In the genomic region with DNA sequence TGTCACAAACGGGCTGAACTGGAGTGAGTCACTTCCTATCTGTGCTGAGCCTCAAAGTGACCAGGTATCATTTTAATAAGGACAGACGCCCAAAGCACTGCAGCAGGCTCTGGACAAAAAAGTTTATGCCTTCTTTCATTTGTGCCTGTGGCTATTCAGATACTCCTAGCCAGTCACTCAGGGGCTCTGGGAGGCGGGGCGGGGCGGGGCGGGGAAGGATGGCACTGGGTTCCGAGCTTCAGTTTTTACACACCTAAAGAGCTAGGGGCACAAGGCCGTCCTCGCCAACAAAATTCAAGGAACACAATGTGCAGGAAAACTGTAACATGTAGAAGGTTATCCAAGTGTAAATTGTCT, we compare ENCODE assay signal across 8 mouse cellular contexts. TPM values are rescaled to one million over a fixed set of nuclear protein-coding genes. Genes with fewer than 3 reads are reported as not detected.
DNase-seq lines count a peak whose midpoint lies in the region; ATAC-seq lines count a peak whose summit lies in the region.

No protein-coding gene starts in this region.

- DNase-seq in adrenal gland, adult 8-10 months: peak; percentile 48
- DNase-seq in adrenal gland, adult 18-20 months (ENCODE audit: low spot score in 2 of 2): no peak
- peak; percentile 3 for DNase-seq in ovary, postnatal 10 days (ENCODE audit: low spot score)
- no peak for DNase-seq in ovary, adult 18-20 months (ENCODE audit: low spot score)
- DNase-seq in midbrain, embryonic 11.5 days (ENCODE audit: low spot score, missing footprints): no peak
- no peak for DNase-seq in layer of hippocampus, postnatal 14 days (ENCODE audit: low spot score in 2 of 2)
- DNase-seq in cerebellum, postnatal 36 days: no peak

- peak overlapping the region; percentile 62 for H3K4me3 ChIP-seq in midbrain, embryonic 11.5 days (ENCODE audit: low read depth, low read length)

- no peak overlapping the region for H3K27ac ChIP-seq in midbrain, embryonic 11.5 days (ENCODE audit: low read depth, low read length)

- H3K4me2 ChIP-seq in midbrain, embryonic 11.5 days: peak overlapping the region; percentile 77

- no peaks in the 10 kb centered on the region; the same call in 1 of the 2 replicates for H3K27me3 ChIP-seq in midbrain, embryonic 11.5 days (ENCODE audit: control insufficient read depth, insufficient read depth, low read length)

- H3K4me1 ChIP-seq in midbrain, embryonic 11.5 days (ENCODE audit: control insufficient read depth, insufficient read depth, low read length): no peaks in the 10 kb centered on the region; the same call in 1 of the 2 replicates

- no peaks in the 10 kb centered on the region for H3K36me3 ChIP-seq in midbrain, embryonic 11.5 days (ENCODE audit: control insufficient read depth, insufficient read depth, low read length)

- peak; percentile 55 for ATAC-seq in inflammation-experienced regulatory T-cells, adult 6 months
- peak; percentile 78 for ATAC-seq in midbrain, embryonic 11.5 days (ENCODE audit: low FRiP score)

- no peaks in the 10 kb centered on the region for H3K9me3 ChIP-seq in midbrain, embryonic 11.5 days (ENCODE audit: control insufficient read depth, low read length)

- H3K9ac ChIP-seq in midbrain, embryonic 11.5 days (ENCODE audit: low read length): no peak overlapping the region

- WGBS in midbrain, embryonic 11.5 days: 8% methylated on average over 9 of the region's 9 CpGs

RNA-seq across cellular contexts. Expression of gene Stx17, which starts 0.3 kb away (rescaled TPM):
- 10 to 100 TPM; 78.6 to 92.6 (median 90.2) TPM for total RNA-seq in adrenal gland, adult 8-10 months (2022)
- total RNA-seq in adrenal gland, adult 18-20 months (2021): 10 to 100 TPM; 37.4 to 57.0 TPM
- polyA plus RNA-seq in inflammation-experienced regulatory T-cells, adult 6 months (2017; shearing (Covaris generic)): 10 to 100 TPM in 1 of 3 experiments, 1 to 10 TPM in 2; 9.4 to 15.4 (median 9.5) TPM
- polyA plus RNA-seq in midbrain, embryonic 11.5 days (2014; fragmentation: Nextera tagmentation; extraction: Ambion mirVana): 23.6 and 24.7 TPM in 2 replicates
- total RNA-seq in layer of hippocampus, postnatal 14 days (2021): 10 to 100 TPM; 24.7 to 28.4 TPM

Comparison
In these comparisons a context has a peak if more than half of its experiments do, and no peak if none do; other contexts are left out.
1. DNase-seq: peak in adrenal gland, adult 8-10 months (single experiment) and ovary, postnatal 10 days (single experiment); none in adrenal gland, adult 18-20 months (0 of 2), ovary, adult 18-20 months (single experiment), midbrain, embryonic 11.5 days (single experiment), layer of hippocampus, postnatal 14 days (0 of 2) and cerebellum, postnatal 36 days (0 of 2).